Mouse (Mus musculus): ENCODE measurements around the gene Mef2c. TPM values are rescaled to one million over a fixed set of nuclear protein-coding genes. Genes with fewer than 3 reads are reported as not detected.

The Mef2c gene
- polyA plus RNA-seq, 1 experiment from 2014 or later, result 114 TPM

DNA sequence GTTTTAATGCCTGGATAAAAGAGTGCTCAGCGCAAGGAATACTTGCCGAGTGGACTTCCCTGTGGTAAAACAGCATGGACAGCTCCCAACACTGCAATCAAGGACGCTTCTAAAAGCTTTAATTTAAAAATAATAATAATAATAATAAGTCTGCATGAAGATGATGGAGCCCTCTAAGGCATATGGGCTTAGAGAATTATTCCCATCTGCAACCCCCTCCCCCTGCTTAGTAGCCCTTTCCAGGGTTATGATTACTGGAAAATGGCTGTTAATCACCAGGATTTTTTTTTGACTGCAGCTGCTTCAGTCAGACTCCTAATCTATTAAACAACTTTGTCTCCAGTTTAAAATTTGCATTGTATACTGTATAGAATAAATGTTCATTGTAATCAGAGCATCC lies 32.5 kb downstream of the Mef2c start:
- ATAC-seq (ENCODE audit: insufficient number of reproducible peaks, insufficient read depth, low FRiP score, low read depth), result no peak
- H3K27ac ChIP-seq (replicated peaks in 1 of 2; ENCODE audit: control insufficient read depth in 1 of 2, insufficient read depth in 1 of 2, low read depth in 2 of 2, low read length in 2 of 2), result no peak overlapping the region; a peak in 1 of 4 replicates
- H3K4me1 ChIP-seq (ENCODE audit: control insufficient read depth in 2 of 2, insufficient read depth in 2 of 2, low read length in 2 of 2), result peaks cover 0 to 10% of the 10 kb centered on the region in 2 experiments; a peak in 2 of 4 replicates
- no peak overlapping the region for H3K9ac ChIP-seq (ENCODE audit: low read length)
- no peak overlapping the region for H3K4me3 ChIP-seq (ENCODE audit: control insufficient read depth in 1 of 2, insufficient read depth in 1 of 2, low read depth in 1 of 2, low read length in 2 of 2)
- H3K9me3 ChIP-seq (ENCODE audit: control insufficient read depth, low read length), result no peaks in the 10 kb centered on the region
- no peak overlapping the region for H3K4me2 ChIP-seq (ENCODE audit: low read length)
- H3K27me3 ChIP-seq (ENCODE audit: control insufficient read depth, insufficient read depth, low read length), result no peaks in the 10 kb centered on the region
- 79% methylated on average over 3 of the region's 3 CpGs for WGBS
- H3K36me3 ChIP-seq (ENCODE audit: control insufficient read depth, insufficient read depth, low read length), result no peaks in the 10 kb centered on the region

DNA sequence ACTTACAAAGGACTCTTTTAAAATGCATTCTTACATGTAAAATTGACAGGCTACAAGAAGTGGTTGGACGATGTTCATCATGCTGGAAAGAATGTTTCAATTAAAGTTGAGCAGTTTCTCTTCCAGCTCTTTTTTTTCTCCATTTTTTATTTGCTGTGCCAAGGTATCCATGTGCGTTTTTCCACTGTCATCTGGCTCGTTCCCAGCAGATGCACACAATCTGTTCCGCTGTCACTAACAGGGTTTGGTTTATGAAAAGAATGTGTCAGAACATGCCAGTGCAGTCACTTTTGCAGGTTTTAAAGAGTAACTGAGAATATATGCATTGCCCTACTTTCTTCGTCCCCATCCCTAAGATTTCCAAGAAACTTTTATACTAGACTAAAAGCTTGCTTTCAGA lies 33.3 kb downstream of the Mef2c start:
- Histone ChIP-seq H3K4me2 (ENCODE audit: low read length) (no peak overlapping the region), H3K9me3 (ENCODE audit: control insufficient read depth, low read length) (no peaks in the 10 kb centered on the region), H3K9ac (ENCODE audit: low read length) (no peak overlapping the region), H3K4me1 (ENCODE audit: control insufficient read depth in 2 of 2, insufficient read depth in 2 of 2, low read length in 2 of 2) (peaks cover 0 to 8% of the 10 kb centered on the region in 2 experiments; a peak in 2 of 4 replicates), H3K27me3 (ENCODE audit: control insufficient read depth, insufficient read depth, low read length) (no peaks in the 10 kb centered on the region), H3K27ac (replicated peaks in 1 of 2; ENCODE audit: control insufficient read depth in 1 of 2, insufficient read depth in 1 of 2, low read depth in 2 of 2, low read length in 2 of 2) (no peak overlapping the region), H3K4me3 (ENCODE audit: control insufficient read depth in 1 of 2, insufficient read depth in 1 of 2, low read depth in 1 of 2, low read length in 2 of 2) (no peak overlapping the region), H3K36me3 (ENCODE audit: control insufficient read depth, insufficient read depth, low read length) (no peaks in the 10 kb centered on the region)
- ATAC-seq (ENCODE audit: insufficient number of reproducible peaks, insufficient read depth, low FRiP score, low read depth), result no peak
- 52% methylated on average over 5 of the region's 5 CpGs for WGBS

DNA sequence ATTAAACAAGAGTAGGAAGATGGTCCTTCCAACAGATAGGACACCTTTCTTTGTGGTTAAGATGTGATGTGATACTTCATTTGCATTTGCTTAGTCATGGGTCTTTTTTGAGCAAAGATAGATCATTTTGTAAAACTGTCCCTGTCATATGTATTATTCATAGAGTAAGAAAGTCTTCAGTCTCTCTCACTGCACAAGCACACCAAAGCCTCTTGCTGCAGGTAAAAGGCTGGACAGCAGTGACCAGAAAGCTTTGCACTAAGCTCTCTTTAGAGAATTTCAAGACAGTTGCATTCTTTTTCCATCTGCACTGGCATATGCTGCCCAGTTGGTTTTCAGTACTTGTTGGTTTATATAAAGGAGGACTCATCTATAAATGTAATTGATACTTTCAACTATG lies 36.1 kb downstream of the Mef2c start:
- H3K4me1 ChIP-seq (ENCODE audit: control insufficient read depth in 2 of 2, insufficient read depth in 2 of 2, low read length in 2 of 2), result peaks cover 4 to 18% of the 10 kb centered on the region in 2 experiments; a peak in 3 of 4 replicates
- no peak overlapping the region for H3K4me2 ChIP-seq (ENCODE audit: low read length)
- H3K9me3 ChIP-seq (ENCODE audit: control insufficient read depth, low read length), result no peaks in the 10 kb centered on the region
- H3K36me3 ChIP-seq (ENCODE audit: control insufficient read depth, insufficient read depth, low read length), result no peaks in the 10 kb centered on the region
- H3K4me3 ChIP-seq (ENCODE audit: control insufficient read depth in 1 of 2, insufficient read depth in 1 of 2, low read depth in 1 of 2, low read length in 2 of 2), result no peak overlapping the region
- no peak for ATAC-seq (ENCODE audit: insufficient number of reproducible peaks, insufficient read depth, low FRiP score, low read depth)
- H3K27me3 ChIP-seq (ENCODE audit: control insufficient read depth, insufficient read depth, low read length), result no peaks in the 10 kb centered on the region
- H3K9ac ChIP-seq (ENCODE audit: low read length), result no peak overlapping the region
- no peak overlapping the region for H3K27ac ChIP-seq (replicated peaks in 1 of 2; ENCODE audit: control insufficient read depth in 1 of 2, insufficient read depth in 1 of 2, low read depth in 2 of 2, low read length in 2 of 2)

DNA sequence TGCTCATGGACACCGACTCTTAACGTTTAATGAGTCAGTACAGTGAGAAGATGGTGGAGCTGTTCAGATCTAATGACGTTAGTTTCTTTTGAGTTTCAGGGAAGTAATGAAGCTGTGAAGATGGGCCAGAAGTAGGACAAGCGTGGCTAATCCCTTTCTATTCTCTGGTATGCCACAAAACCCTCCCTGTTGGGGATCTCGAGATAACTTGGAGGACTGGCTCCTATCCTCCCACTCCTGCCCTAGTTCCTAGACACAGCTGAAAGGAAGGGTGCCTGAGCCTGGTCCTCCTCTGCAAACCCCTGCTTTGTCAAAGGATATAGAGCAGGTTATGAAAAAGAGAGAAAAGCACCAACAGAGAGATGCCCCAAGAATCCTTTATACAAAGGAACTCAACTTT lies 38.8 kb downstream of the Mef2c start:
- Histone ChIP-seq H3K27me3 (ENCODE audit: control insufficient read depth, insufficient read depth, low read length) (no peaks in the 10 kb centered on the region), H3K9me3 (ENCODE audit: control insufficient read depth, low read length) (no peaks in the 10 kb centered on the region), H3K27ac (replicated peaks in 1 of 2; ENCODE audit: control insufficient read depth in 1 of 2, insufficient read depth in 1 of 2, low read depth in 2 of 2, low read length in 2 of 2) (no peak overlapping the region), H3K4me1 (ENCODE audit: control insufficient read depth in 2 of 2, insufficient read depth in 2 of 2, low read length in 2 of 2) (peaks cover 4 to 16% of the 10 kb centered on the region in 2 experiments; a peak in 3 of 4 replicates), H3K9ac (ENCODE audit: low read length) (no peak overlapping the region), H3K36me3 (ENCODE audit: control insufficient read depth, insufficient read depth, low read length) (no peaks in the 10 kb centered on the region), H3K4me3 (ENCODE audit: control insufficient read depth in 1 of 2, insufficient read depth in 1 of 2, low read depth in 1 of 2, low read length in 2 of 2) (no peak overlapping the region), H3K4me2 (ENCODE audit: low read length) (no peak overlapping the region)
- ATAC-seq (ENCODE audit: insufficient number of reproducible peaks, insufficient read depth, low FRiP score, low read depth), result no peak
- 49% methylated on average over 5 of the region's 5 CpGs for WGBS

DNA sequence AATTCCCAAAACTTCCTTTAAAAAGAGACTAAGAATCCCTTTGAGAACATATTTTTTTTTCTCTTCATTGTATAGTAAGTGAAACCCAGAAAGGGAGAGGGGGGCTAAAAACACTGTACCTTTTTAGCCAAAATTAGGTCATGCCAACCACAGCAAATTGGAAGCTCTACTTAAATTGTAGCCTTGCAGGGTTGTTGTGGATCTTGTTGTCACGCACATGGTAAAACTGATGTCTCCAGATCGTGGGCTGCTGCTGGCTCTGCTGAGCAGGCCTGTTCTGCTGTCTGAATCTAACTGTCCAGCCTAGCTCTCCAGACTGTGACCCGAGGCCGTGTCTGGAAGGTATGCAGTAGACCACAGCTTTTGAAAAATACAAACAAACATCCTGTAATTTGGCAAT lies 40.9 kb downstream of the Mef2c start:
- no peak overlapping the region for H3K4me3 ChIP-seq (ENCODE audit: control insufficient read depth in 1 of 2, insufficient read depth in 1 of 2, low read depth in 1 of 2, low read length in 2 of 2)
- no peaks in the 10 kb centered on the region for H3K27me3 ChIP-seq (ENCODE audit: control insufficient read depth, insufficient read depth, low read length)
- WGBS, result 43% methylated on average over 4 of the region's 4 CpGs
- H3K4me1 ChIP-seq (ENCODE audit: control insufficient read depth in 2 of 2, insufficient read depth in 2 of 2, low read length in 2 of 2), result peaks cover 4 to 16% of the 10 kb centered on the region in 2 experiments; a peak in 3 of 4 replicates
- peak overlapping the region; percentile 20 to 67 for H3K27ac ChIP-seq (replicated peaks in 1 of 2; ENCODE audit: control insufficient read depth in 1 of 2, insufficient read depth in 1 of 2, low read depth in 2 of 2, low read length in 2 of 2)
- peak overlapping the region; percentile 30; the same call in 1 of the 2 replicates for H3K9ac ChIP-seq (ENCODE audit: low read length)
- ATAC-seq (ENCODE audit: insufficient number of reproducible peaks, insufficient read depth, low FRiP score, low read depth), result no peak
- H3K4me2 ChIP-seq (ENCODE audit: low read length), result peak overlapping the region; percentile 40
- no peaks in the 10 kb centered on the region for H3K9me3 ChIP-seq (ENCODE audit: control insufficient read depth, low read length)
- no peaks in the 10 kb centered on the region for H3K36me3 ChIP-seq (ENCODE audit: control insufficient read depth, insufficient read depth, low read length)

DNA sequence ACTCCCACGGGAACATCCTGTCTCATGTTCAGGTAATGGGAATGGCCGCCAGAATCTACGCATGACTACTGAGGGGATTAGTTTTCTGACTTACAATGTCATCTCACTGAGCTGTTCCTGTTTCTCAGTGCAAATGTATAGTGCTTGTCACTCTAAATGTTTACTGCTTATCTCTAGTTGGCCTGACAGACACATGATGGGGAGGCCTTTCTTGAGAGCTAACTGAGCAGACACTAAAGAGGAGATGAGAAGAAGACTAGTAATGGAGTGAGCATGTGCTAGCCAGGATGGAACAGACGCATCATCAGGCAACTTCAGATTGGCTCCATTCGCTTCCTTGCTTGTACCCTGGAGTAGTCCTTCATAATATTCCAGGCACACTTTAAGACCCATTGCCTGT lies 43.0 kb downstream of the Mef2c start:
- no peak for ATAC-seq (ENCODE audit: insufficient number of reproducible peaks, insufficient read depth, low FRiP score, low read depth)
- Histone ChIP-seq H3K27me3 (ENCODE audit: control insufficient read depth, insufficient read depth, low read length) (no peaks in the 10 kb centered on the region), H3K4me3 (ENCODE audit: control insufficient read depth in 1 of 2, insufficient read depth in 1 of 2, low read depth in 1 of 2, low read length in 2 of 2) (no peak overlapping the region), H3K9me3 (ENCODE audit: control insufficient read depth, low read length) (no peaks in the 10 kb centered on the region), H3K36me3 (ENCODE audit: control insufficient read depth, insufficient read depth, low read length) (no peaks in the 10 kb centered on the region), H3K27ac (replicated peaks in 1 of 2; ENCODE audit: control insufficient read depth in 1 of 2, insufficient read depth in 1 of 2, low read depth in 2 of 2, low read length in 2 of 2) (no peak overlapping the region), H3K9ac (ENCODE audit: low read length) (no peak overlapping the region), H3K4me2 (ENCODE audit: low read length) (no peak overlapping the region), H3K4me1 (ENCODE audit: control insufficient read depth in 2 of 2, insufficient read depth in 2 of 2, low read length in 2 of 2) (peaks cover 4 to 16% of the 10 kb centered on the region in 2 experiments; a peak in 3 of 4 replicates)
- 87% methylated on average over 5 of the region's 5 CpGs for WGBS

DNA sequence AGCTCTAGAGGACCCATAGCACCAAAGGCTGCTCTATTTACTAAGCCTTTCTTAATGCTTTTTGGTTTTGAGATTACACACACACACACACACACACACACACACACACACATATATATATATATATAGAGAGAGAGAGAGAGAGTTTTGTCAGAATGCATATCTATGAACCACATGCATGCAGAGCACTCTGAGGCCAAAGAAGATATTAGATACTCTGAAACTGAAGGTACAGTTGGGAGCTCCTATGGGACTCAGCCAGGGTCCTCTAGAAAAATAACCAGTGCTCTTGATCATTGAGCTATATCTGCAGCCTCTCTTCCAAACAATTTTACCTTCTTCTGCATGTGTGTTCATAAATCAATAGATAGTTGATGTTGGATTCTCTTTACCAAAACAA lies 47.4 kb downstream of the Mef2c start:
- Histone ChIP-seq H3K4me1 (ENCODE audit: control insufficient read depth in 2 of 2, insufficient read depth in 2 of 2, low read length in 2 of 2) (peaks cover 2 to 11% of the 10 kb centered on the region in 2 experiments), H3K27ac (replicated peaks in 1 of 2; ENCODE audit: control insufficient read depth in 1 of 2, insufficient read depth in 1 of 2, low read depth in 2 of 2, low read length in 2 of 2) (no peak overlapping the region), H3K4me2 (ENCODE audit: low read length) (no peak overlapping the region), H3K9me3 (ENCODE audit: control insufficient read depth, low read length) (no peaks in the 10 kb centered on the region), H3K27me3 (ENCODE audit: control insufficient read depth, insufficient read depth, low read length) (no peaks in the 10 kb centered on the region), H3K36me3 (ENCODE audit: control insufficient read depth, insufficient read depth, low read length) (no peaks in the 10 kb centered on the region), H3K4me3 (ENCODE audit: control insufficient read depth in 1 of 2, insufficient read depth in 1 of 2, low read depth in 1 of 2, low read length in 2 of 2) (no peak overlapping the region), H3K9ac (ENCODE audit: low read length) (no peak overlapping the region)
- no peak for ATAC-seq (ENCODE audit: insufficient number of reproducible peaks, insufficient read depth, low FRiP score, low read depth)

DNA sequence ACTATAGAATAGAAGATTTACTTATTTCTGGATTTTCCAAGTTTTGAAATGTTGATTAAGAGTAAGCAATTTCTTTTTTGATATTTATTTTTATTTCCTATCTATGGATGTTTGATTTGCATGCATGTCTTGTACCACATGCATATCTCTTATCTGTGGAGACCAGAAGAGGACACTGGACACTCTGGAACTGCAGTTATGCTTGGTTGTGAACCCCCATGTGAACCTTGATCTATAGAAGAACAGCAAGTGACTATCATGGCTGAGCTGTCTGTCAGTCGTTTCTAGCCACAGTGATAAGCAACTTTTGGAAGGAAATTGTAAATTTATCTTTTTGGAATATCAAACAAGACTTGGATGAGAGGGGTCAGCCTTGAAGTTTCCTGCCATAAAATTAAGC lies 48.2 kb downstream of the Mef2c start:
- Histone ChIP-seq H3K27ac (replicated peaks in 1 of 2; ENCODE audit: control insufficient read depth in 1 of 2, insufficient read depth in 1 of 2, low read depth in 2 of 2, low read length in 2 of 2) (no peak overlapping the region), H3K4me1 (ENCODE audit: control insufficient read depth in 2 of 2, insufficient read depth in 2 of 2, low read length in 2 of 2) (peaks cover 2 to 11% of the 10 kb centered on the region in 2 experiments), H3K9me3 (ENCODE audit: control insufficient read depth, low read length) (no peaks in the 10 kb centered on the region), H3K9ac (ENCODE audit: low read length) (no peak overlapping the region), H3K4me2 (ENCODE audit: low read length) (no peak overlapping the region), H3K27me3 (ENCODE audit: control insufficient read depth, insufficient read depth, low read length) (no peaks in the 10 kb centered on the region), H3K36me3 (ENCODE audit: control insufficient read depth, insufficient read depth, low read length) (no peaks in the 10 kb centered on the region), H3K4me3 (ENCODE audit: control insufficient read depth in 1 of 2, insufficient read depth in 1 of 2, low read depth in 1 of 2, low read length in 2 of 2) (no peak overlapping the region)
- ATAC-seq (ENCODE audit: insufficient number of reproducible peaks, insufficient read depth, low FRiP score, low read depth), result no peak
- WGBS, result 33% methylated on average over 1 of the region's 1 CpGs
